Mouse (Mus musculus) heart, embryonic 14.5 days (tissue): ENCODE measurements around the gene Kif3a. TPM values are rescaled to one million over a fixed set of nuclear protein-coding genes. Genes with fewer than 3 reads are reported as not detected.

Source experiments
- ATAC-seq: fragments of 200-750 bp; cut with Nextera tagmentation; 2 replicates; pipeline ENCODE4 v1.8.0; 2017; ENCODE audit warnings: low read depth, moderate TSS enrichment; ENCODE audit not compliant: insufficient number of reproducible peaks, insufficient read depth, low FRiP score
- H3K27ac ChIP-seq, 2 experiments: fragments of 200-500 bp in 1 of 2; fragments of 300-500 bp in 1 of 2; sonication (generic) in 1 of 2; replicated peaks in 1 of 2; 2 replicates each; pipeline ENCODE4 v1.5.1; 2012 to 2014; ENCODE audit warnings: low read depth in 2 of 2, low read length in 2 of 2, control low read depth in 1 of 2, mild to moderate bottlenecking in 1 of 2, mixed read lengths in 1 of 2; ENCODE audit not compliant: control insufficient read depth in 1 of 2, insufficient read depth in 1 of 2
- H3K27me3 ChIP-seq: fragments of 300-500 bp; sonication (generic); 2 replicates; pipeline ENCODE4 v1.6.1; 2014; ENCODE audit warnings: mild to moderate bottlenecking, low read length, control low read depth; ENCODE audit not compliant: control insufficient read depth, insufficient read depth
- H3K36me3 ChIP-seq: fragments of 300-500 bp; sonication (generic); 2 replicates; pipeline ENCODE4 v1.6.1; 2014; ENCODE audit warnings: mild to moderate bottlenecking, control low read depth, low read length, mixed read lengths; ENCODE audit not compliant: control insufficient read depth, insufficient read depth
- H3K4me1 ChIP-seq, 2 experiments: fragments of 200-500 bp in 1 of 2; fragments of 300-500 bp in 1 of 2; sonication (generic) in 1 of 2; 2 replicates each; pipeline ENCODE4 v1.6.1; 2012 to 2014; ENCODE audit warnings: low read length in 2 of 2, control low read depth in 1 of 2, mixed read lengths in 1 of 2; ENCODE audit not compliant: control insufficient read depth in 2 of 2, insufficient read depth in 2 of 2
- H3K4me2 ChIP-seq: fragments of 300-500 bp; sonication (generic); 2 replicates; pipeline ENCODE4 v1.6.1; 2014; ENCODE audit warnings: mild to moderate bottlenecking, low read length
- H3K4me3 ChIP-seq, 2 experiments: fragments of 200-500 bp in 1 of 2; fragments of 300-500 bp in 1 of 2; sonication (generic) in 1 of 2; 2 replicates each; pipeline ENCODE4 v1.5.1; 2012 to 2014; ENCODE audit warnings: low read length in 2 of 2, mild to moderate bottlenecking in 2 of 2, control low read depth in 1 of 2, low read depth in 1 of 2, moderate library complexity in 1 of 2; ENCODE audit not compliant: control insufficient read depth in 1 of 2, insufficient read depth in 1 of 2
- H3K9ac ChIP-seq: fragments of 300-500 bp; sonication (generic); 2 replicates; pipeline ENCODE4 v1.6.1; 2014; ENCODE audit warnings: mild to moderate bottlenecking, low read length
- H3K9me3 ChIP-seq: fragments of 300-500 bp; sonication (generic); 2 replicates; pipeline ENCODE4 v1.6.1; 2016; ENCODE audit warnings: low read length, control low read depth; ENCODE audit not compliant: control insufficient read depth
- WGBS: fragments of 180-500 bp; shearing (Covaris S2); extraction: QIAGEN DNeasy Blood & Tissue Kit; methylation state at CpG from one replicate; pipeline ENCODE4 v1.1.7; 2014; 5-methylcytosine and 5-hydroxymethylcytosine counted together
- polyA plus RNA-seq: library from polyadenylated mRNA; unstranded; fragments of >200 nt; fragmentation: Nextera tagmentation; extraction: Ambion mirVana; gene quantifications from 2 replicates; pipeline ENCODE4 v1.2.1, GENCODE M21; 2014

The Kif3a gene
- polyA plus RNA-seq, 1 experiment from 2014 or later = 38.3 TPM

DNA sequence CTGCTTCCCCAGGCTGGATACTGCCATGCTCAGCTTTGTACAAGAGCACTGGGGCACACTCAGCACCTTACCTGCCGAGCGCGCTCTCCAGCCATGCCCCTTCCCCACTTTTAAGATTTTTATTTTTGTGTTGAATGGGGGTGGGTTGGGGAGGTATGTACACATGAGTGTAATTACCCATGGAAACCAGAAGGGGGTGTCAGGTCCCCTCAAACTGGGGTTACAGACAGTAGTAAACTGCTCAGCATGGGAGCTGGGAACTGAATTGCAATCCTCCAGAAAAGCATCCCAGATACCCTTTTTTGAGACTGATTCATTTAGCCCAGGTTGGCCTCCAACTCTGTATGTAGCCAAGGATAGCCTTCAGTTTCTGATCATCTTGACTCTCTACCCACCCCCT lies 37.8 kb downstream of the Kif3a start:
- no peaks in the 10 kb centered on the region for H3K27me3 ChIP-seq
- H3K9me3 ChIP-seq = no peaks in the 10 kb centered on the region
- ATAC-seq = no peak
- H3K4me3 ChIP-seq = no peak overlapping the region
- no peak overlapping the region for H3K27ac ChIP-seq
- H3K4me2 ChIP-seq = no peak overlapping the region
- WGBS = 91% methylated on average over 3 of the region's 3 CpGs
- H3K4me1 ChIP-seq = peaks cover 0 to 5% of the 10 kb centered on the region in 2 experiments; a peak in 2 of 4 replicates
- peaks cover 13% of the 10 kb centered on the region for H3K36me3 ChIP-seq
- H3K9ac ChIP-seq = no peak overlapping the region

GRCm38 (mm10) chr11:53605609-53606008 lies 38.4 kb downstream of the Kif3a start:
- H3K9ac ChIP-seq = peak overlapping the region; percentile 21; the same call in 1 of the 2 replicates
- H3K27ac ChIP-seq = no peak overlapping the region
- WGBS = 7% methylated on average over 12 of the region's 12 CpGs
- no peak overlapping the region for H3K4me3 ChIP-seq
- H3K4me2 ChIP-seq = peak overlapping the region; percentile 42
- peaks cover 0 to 5% of the 10 kb centered on the region in 2 experiments; a peak in 2 of 4 replicates for H3K4me1 ChIP-seq
- H3K9me3 ChIP-seq = no peaks in the 10 kb centered on the region
- peaks cover 10% of the 10 kb centered on the region for H3K36me3 ChIP-seq
- ATAC-seq = no peak
- no peaks in the 10 kb centered on the region for H3K27me3 ChIP-seq

GRCm38 (mm10) chr11:53609231-53609630 lies 42.1 kb downstream of the Kif3a start:
- Histone ChIP-seq H3K9me3 (no peaks in the 10 kb centered on the region), H3K4me3 (no peak overlapping the region), H3K4me1 (peaks cover 0 to 5% of the 10 kb centered on the region in 2 experiments; a peak in 2 of 4 replicates), H3K36me3 (no peaks in the 10 kb centered on the region), H3K27me3 (no peaks in the 10 kb centered on the region), H3K9ac (no peak overlapping the region), H3K4me2 (no peak overlapping the region), H3K27ac (no peak overlapping the region)
- WGBS = 79% methylated on average over 6 of the region's 6 CpGs
- no peak for ATAC-seq

DNA sequence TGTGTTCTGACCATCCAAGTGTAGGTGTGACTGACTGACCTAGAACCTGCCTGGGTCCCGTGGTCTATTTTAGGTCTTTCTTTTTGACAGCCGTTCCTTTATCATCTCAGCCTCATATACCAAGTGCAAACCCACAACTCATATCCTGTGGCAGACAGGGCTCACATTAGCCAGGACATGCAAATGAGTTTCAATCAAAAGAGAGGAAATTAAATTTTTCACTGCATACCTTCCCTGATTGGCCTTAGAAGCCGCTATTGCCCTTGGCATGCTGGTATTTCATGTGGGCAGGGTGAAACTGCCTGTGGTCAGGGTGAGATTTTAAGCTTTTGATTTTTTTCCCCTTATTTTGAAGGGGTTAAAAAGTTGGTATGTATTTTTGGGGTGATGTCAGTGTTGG lies 42.5 kb downstream of the Kif3a start:
- ATAC-seq = no peak
- H3K27me3 ChIP-seq = no peaks in the 10 kb centered on the region
- 60% methylated on average over 3 of the region's 3 CpGs for WGBS
- no peaks in the 10 kb centered on the region for H3K36me3 ChIP-seq
- peaks cover 0 to 5% of the 10 kb centered on the region in 2 experiments; a peak in 2 of 4 replicates for H3K4me1 ChIP-seq
- no peak overlapping the region for H3K4me3 ChIP-seq
- no peaks in the 10 kb centered on the region for H3K9me3 ChIP-seq
- H3K9ac ChIP-seq = no peak overlapping the region
- no peak overlapping the region for H3K27ac ChIP-seq
- H3K4me2 ChIP-seq = no peak overlapping the region

DNA sequence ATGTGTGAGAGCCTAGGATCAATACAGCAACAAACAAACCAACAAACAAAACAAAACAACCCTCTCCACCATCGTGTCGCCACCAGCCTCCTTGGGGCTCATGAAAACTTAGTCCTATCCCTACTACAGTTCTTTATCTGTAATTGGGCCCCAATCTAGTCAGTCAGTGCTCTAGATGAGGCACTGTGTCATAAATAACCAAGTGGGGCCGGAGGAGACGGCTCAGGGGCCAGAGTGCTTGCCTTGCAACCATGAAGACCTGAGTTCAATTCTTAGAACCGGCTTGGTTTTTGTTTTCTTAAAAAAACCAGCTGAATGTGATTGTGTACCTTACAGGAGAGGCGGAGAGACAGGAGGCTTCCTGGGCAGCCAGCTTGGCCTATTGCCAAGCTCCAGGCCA lies 48.0 kb downstream of the Kif3a start:
- no peak overlapping the region for H3K9ac ChIP-seq
- no peaks in the 10 kb centered on the region for H3K9me3 ChIP-seq
- no peaks in the 10 kb centered on the region for H3K4me1 ChIP-seq
- WGBS = 57% methylated on average over 6 of the region's 6 CpGs
- no peak overlapping the region for H3K27ac ChIP-seq
- no peaks in the 10 kb centered on the region for H3K27me3 ChIP-seq
- H3K4me3 ChIP-seq = no peak overlapping the region
- no peak for ATAC-seq
- no peaks in the 10 kb centered on the region for H3K36me3 ChIP-seq
- no peak overlapping the region for H3K4me2 ChIP-seq

- no peak overlapping the region for H3K27ac ChIP-seq
- H3K4me2 ChIP-seq = no peak overlapping the region
- no peak overlapping the region for H3K9ac ChIP-seq
- no peak overlapping the region for H3K4me3 ChIP-seq
- no peaks in the 10 kb centered on the region for H3K36me3 ChIP-seq
- no peaks in the 10 kb centered on the region for H3K4me1 ChIP-seq
- no peak for ATAC-seq
- H3K9me3 ChIP-seq = no peaks in the 10 kb centered on the region
- H3K27me3 ChIP-seq = no peaks in the 10 kb centered on the region
- WGBS = 89% methylated on average over 8 of the region's 8 CpGs
Measured at GRCm38 (mm10) chr11:53615575-53615974, 48.4 kb downstream of the Kif3a start.

DNA sequence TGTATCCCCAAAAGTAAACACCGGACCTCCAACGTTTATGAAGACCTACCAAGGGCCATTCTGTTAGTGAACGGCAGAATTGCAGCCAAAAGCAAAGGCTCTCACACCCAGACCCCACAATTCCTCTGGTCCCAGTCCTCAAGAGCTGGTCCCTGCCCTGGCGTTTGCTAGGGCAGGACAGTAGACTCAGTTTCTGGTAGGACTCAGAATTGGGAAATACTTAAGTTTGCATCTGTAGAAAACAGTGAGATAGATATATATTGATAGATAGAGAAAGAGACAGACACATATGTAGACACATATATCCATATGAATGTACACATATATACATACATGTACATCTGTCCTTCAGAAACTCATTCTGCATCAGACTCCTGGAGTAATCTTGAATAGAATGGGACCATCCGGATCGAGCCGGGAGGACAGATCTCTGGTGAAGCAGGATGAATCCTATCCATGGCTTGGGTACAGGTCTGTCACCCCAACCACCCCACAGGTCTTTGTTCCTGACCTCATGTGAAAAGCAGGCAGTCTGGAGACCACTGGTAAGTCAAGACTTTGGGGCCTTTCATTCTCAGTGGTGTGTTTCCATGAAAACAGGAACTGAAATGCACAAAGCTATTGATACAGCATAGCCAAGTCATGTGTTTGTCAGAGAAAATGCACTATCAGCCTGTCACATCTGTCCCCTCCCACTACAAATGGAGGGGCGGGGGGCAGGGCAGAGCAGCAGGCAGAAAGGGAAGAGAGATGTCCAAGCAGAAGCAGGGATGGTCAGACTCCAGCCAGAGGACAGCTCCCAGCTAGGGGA lies 49.8 kb downstream of the Kif3a start:
- no peaks in the 10 kb centered on the region for H3K9me3 ChIP-seq
- 82% methylated on average over 8 of the region's 8 CpGs for WGBS

More for the DNA sequence above, 49.8 kb downstream of the Kif3a start:
- no peak for ATAC-seq
- Histone ChIP-seq H3K36me3 (no peaks in the 10 kb centered on the region), H3K4me3 (no peak overlapping the region), H3K27ac (no peak overlapping the region), H3K27me3 (no peaks in the 10 kb centered on the region), H3K4me2 (no peak overlapping the region), H3K9ac (no peak overlapping the region), H3K4me1 (no peaks in the 10 kb centered on the region)
